Mouse (Mus musculus): Measurements from ENCODE around the gene Kdm6b. TPM values are rescaled to one million over a fixed set of nuclear protein-coding genes. Genes with fewer than 3 reads are reported as not detected.

The Kdm6b gene
- total RNA-seq, 2 experiments from 2014 or later, result 32.0 to 41.6 TPM

- DNase-seq, result no peak
Observed at GRCm38 (mm10) chr11:69388680-69389079, 24.8 kb downstream of the Kdm6b start.

GRCm38 (mm10) chr11:69386758-69387157, 26.7 kb downstream of the Kdm6b start:
- DNase-seq, result no peak

- no peak for DNase-seq
Observed at GRCm38 (mm10) chr11:69384979-69385378, 28.5 kb downstream of the Kdm6b start.

- DNase-seq, result no peak
Observed at GRCm38 (mm10) chr11:69382478-69383105, 30.9 kb downstream of the Kdm6b start.

GRCm38 (mm10) chr11:69381356-69381755, 32.1 kb downstream of the Kdm6b start:
- DNase-seq, result no peak

GRCm38 (mm10) chr11:69379600-69379999, 33.9 kb downstream of the Kdm6b start:
- no peak for DNase-seq

GRCm38 (mm10) chr11:69377766-69378165, 35.7 kb downstream of the Kdm6b start:
- DNase-seq, result no peak

GRCm38 (mm10) chr11:69375646-69376045, 37.8 kb downstream of the Kdm6b start:
- no peak for DNase-seq

GRCm38 (mm10) chr11:69373223-69373965, 40.1 kb downstream of the Kdm6b start:
- DNase-seq, result no peak

- DNase-seq, result no peak
Observed at GRCm38 (mm10) chr11:69372780-69373170, 40.7 kb downstream of the Kdm6b start.

- peak; percentile 85 to 90 for DNase-seq
Observed at GRCm38 (mm10) chr11:69372056-69372779, 41.3 kb downstream of the Kdm6b start.

- no peak for DNase-seq
Observed at GRCm38 (mm10) chr11:69371601-69372000, 41.9 kb downstream of the Kdm6b start.

- DNase-seq, result no peak
Observed at GRCm38 (mm10) chr11:69370817-69371215, 42.7 kb downstream of the Kdm6b start.

- DNase-seq, result no peak
Observed at GRCm38 (mm10) chr11:69369990-69370816, 43.3 kb downstream of the Kdm6b start.

GRCm38 (mm10) chr11:69369215-69369989, 44.1 kb downstream of the Kdm6b start, which contains the start of gene Chd3:
TSS of gene Chd3 (minus strand) at chr11:69369406.
- DNase-seq, result no peak

- peak in 1 of 2 experiments; percentile 18 for DNase-seq
Observed at GRCm38 (mm10) chr11:69368356-69369214, 44.9 kb downstream of the Kdm6b start.

- DNase-seq, result peak in 1 of 2 experiments; percentile 30
Observed at GRCm38 (mm10) chr11:69367616-69368355, 45.7 kb downstream of the Kdm6b start.

GRCm38 (mm10) chr11:69366855-69367615, 46.4 kb downstream of the Kdm6b start:
- peak in 1 of 2 experiments; percentile 27 for DNase-seq

Data from layer of hippocampus, postnatal 36 days (tissue).